Mouse (Mus musculus) 416B (cell line): ENCODE measurements around the gene Defb30.

Experiments used
- DNase-seq: peaks from one replicate; pipeline ENCODE4 v3.0.0; 2011; ENCODE audit warnings: low read depth

Defb30 gene

GRCm38 (mm10) chr14:63049910-63050370 lies at the start of gene Defb30:
TSS of gene Defb30 (minus strand) at chr14:63049960.
- no peak for DNase-seq

GRCm38 (mm10) chr14:63067708-63068107 lies 17.9 kb upstream of the Defb30 start:
- DNase-seq, result no peak

GRCm38 (mm10) chr14:63066630-63067310 lies 17.0 kb upstream of the Defb30 start:
- peak; percentile 70 for DNase-seq

GRCm38 (mm10) chr14:63065391-63065790 lies 15.6 kb upstream of the Defb30 start:
- no peak for DNase-seq

GRCm38 (mm10) chr14:63062184-63062583 lies 12.4 kb upstream of the Defb30 start:
- no peak for DNase-seq

- no peak for DNase-seq
Observed at GRCm38 (mm10) chr14:63060361-63060760, 10.6 kb upstream of the Defb30 start.

- DNase-seq, result no peak
Observed at GRCm38 (mm10) chr14:63054729-63055128, 5.0 kb upstream of the Defb30 start.

GRCm38 (mm10) chr14:63050769-63051168 lies 1.0 kb upstream of the Defb30 start:
- peak; percentile 73 for DNase-seq

- DNase-seq, result no peak
Observed at GRCm38 (mm10) chr14:63046691-63047090, 3.1 kb downstream of the Defb30 start, which contains the start of gene Defb42. TSS of gene Defb42 (plus strand) at chr14:63046991.

DNA sequence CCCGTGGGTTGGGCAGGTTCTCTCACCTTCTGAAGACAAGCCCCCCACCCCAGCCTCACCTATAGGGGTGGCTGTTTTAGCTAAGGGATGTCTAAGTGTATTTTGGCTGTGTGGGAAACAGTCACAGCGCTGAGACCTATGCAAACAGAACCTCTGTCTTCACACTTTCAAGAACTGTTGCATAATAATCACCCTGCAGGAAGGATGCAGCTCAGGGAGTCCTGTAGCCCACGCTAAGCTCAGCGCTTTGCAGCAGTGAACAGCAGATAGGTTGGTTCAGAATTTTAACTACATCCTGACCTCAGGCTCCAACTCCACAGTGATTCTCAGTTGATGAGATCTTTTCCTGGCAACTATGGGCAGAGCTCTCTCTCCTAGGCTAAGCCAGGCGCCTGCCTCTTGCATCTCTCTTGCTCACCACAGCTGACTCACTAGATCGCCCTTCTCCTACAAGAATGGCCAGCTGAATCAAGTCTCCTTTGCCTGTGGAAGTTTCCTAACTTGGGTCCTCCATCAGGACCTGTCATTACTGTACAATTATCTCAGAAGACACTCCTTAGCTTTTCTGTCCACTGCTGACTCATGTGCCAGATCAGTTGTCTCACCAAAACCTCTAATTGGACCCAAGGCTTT lies 29.1 kb downstream of the Defb30 start:
- peak; percentile 30 for DNase-seq

GRCm38 (mm10) chr14:63014667-63015066 lies 35.1 kb downstream of the Defb30 start:
- peak; percentile 21 for DNase-seq

- DNase-seq, result no peak
Observed at GRCm38 (mm10) chr14:63013082-63013481, 36.7 kb downstream of the Defb30 start.

DNA sequence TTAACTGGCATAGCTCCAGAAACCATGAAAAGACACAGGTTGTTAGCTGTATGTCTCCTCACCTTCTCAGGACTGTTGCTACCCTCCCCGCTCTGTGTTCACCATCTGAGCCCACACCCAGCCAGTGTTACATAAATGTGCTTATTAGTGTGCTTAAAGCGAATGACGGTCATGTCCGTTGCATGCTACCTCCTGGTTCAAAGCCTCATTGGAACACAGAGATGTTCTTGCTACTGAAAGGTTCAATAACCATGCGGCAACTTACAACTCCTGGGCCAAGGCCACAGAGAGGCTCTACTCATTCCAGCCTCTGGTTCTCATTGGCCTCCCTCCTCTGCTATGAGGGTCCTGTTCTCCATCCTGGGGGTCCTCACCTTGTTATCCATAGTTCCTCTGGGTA lies 38.3 kb downstream of the Defb30 start, which contains the start of gene Defb43:
Gene Defb43 (plus strand): TSS at position 301 of the 400 bp plus-strand sequence.
- no peak for DNase-seq

DNA sequence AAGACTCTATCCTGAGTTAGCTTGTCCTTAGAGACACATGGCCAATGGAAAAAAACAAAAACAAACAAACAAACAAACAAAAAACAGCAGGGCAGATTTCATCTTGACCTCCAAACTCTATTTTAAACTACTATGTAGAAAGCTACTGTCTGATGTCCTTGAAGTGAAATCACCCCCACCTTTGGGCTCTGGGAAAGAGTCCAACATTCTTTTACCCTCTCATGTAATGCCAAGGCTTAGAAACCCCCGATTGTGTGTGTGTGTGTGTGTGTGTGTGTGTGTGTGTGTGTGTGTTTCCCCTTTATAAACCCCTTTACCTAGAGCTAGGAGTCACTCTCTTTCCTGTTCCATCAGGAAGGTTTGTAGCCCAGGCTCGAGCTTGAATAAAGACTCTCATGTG lies 47.2 kb downstream of the Defb30 start:
- DNase-seq, result no peak

- DNase-seq, result peak; percentile 86
Observed at GRCm38 (mm10) chr14:62998977-62999376, 50.8 kb downstream of the Defb30 start.

DNA sequence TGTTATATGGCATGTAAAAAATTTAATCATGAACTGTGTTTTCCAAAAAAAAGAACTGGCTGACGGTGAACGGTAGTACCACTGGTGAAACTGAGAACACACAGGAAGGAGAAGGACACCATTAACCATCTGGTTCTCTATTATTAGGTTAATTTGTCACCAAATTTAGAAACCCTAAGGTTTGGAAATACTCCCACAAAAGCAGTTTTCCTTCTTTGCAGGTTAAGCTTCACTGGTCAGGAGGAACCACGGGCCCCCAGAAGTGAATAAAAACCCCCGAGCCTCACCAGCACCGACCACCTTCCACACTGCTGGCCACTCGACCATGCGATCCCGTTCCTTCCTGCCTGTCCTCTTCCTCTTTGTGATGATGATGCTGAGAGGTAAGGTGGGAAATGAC lies 52.0 kb downstream of the Defb30 start, which contains the start of gene Defb47:
Gene Defb47 (plus strand): TSS at position 301 of the 400 bp plus-strand sequence.
- DNase-seq, result no peak

DNA sequence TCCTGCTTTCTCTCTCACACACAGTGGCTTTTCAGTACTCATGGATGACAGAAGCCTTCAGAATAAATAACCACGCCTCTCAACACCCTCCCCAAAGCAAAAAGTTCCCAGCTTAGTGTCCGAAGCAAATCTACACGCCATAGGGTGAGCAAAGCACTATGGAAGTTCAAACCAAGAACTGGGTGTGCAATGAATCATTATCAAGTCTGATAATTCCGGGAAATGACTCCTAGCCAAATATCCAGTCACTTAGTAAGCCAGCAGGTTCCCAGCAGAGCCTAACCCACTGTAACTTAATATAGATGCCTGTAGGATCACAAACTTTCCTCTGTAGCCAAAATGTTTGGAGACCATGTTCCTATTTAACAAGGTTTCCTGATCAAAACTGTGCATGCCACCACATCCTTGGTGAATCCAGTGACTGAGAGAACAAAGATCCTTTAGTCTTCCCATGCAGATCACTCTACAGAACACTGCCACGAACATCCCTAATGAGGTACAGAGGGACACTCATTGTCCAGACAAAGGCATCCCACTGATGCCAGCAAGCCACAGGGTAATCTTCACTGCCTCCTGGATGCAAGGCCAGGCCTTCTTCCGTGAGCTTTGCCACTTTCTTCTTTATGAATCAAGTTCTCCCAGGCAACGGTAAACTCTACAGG lies 57.8 kb downstream of the Defb30 start:
- no peak for DNase-seq

DNA sequence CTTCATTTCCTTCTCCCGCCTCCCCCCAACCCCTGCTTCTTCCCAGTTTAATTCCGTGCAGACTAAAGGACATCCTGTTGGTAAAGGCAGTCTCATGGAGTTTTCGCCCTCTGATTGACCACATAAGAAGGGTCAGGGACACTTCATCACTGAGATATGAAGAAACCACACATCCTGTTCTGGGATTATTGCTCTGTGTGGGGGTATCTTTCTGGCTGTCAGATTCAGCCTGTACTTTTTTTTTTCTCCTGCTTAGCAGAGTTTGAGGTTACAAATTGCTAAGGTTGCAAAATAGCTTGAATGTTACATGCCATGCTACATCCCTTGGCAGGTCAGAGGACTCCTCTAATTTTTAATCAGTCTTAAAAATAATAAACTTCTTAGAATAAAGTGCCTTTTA lies 58.5 kb downstream of the Defb30 start:
- peak; percentile 75 for DNase-seq

DNA sequence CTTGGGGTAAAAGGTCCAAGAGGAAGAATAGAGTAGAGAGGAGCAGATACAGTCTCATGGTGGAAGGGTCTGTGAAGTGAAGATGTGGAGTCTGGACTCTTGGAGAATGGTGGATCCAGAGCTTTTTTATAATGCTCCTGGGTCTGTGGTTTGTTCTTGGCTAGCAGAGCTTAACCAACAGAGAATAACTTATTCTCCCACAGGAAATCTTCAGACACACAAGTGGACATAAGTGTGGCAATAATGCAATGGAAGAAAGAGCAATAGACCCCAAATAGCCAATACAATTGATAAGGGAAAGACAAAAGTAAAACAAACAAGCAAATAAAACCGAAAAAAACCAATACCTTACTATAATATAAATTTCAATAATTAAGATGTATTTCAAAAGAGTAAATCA lies 65.3 kb downstream of the Defb30 start, which contains the start of gene Defb48:
Gene Defb48 (minus strand): TSS at position 101 of the 400 bp plus-strand sequence.
- no peak for DNase-seq
